Mouse (Mus musculus): ENCODE data around the gene Rcan1.

DNA sequence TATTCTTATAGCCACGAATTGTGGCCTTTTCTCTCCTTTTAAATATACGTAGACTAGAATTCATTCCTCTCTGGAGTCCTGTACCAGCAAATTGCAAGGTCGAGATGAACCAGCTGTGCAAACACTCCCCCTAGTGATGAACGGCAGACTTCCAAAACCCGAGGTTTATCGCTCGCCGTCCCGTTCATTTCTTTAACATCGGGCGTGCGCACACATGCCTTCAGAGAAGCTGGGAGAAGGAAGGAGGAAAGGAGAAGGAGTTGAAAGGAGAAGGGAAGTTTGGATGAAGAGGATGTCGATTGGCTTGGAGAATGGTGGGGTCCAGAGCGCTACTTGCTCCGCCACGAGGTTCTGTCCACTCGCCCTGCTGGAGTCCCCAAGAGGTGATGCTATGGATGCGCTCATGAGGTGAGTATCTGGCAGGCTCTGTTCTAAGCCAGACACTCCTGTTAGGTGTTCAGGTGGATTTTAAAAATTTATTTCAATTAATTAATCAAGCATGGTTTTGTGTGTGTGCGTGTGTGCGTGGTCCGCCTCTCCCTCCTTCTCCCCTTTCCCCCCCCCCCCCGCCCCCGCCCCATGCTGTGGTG lies 8.0 kb upstream of the Rcan1 start:
- TF ChIP-seq POLR2A (IDR thresholded peaks at IDR 0.05; ENCODE audit: control insufficient read depth, low read depth, low read length) (no peak), CTCF (IDR thresholded peaks at IDR 0.05; ENCODE audit: control insufficient read depth, insufficient read depth, insufficient replicate concordance, low read depth, low read length) (peak; percentile 25; the same call in 1 of the 2 replicates)
